Mouse (Mus musculus): ENCODE data around the gene Zmym6. TPM values are rescaled to one million over a fixed set of nuclear protein-coding genes. Genes with fewer than 3 reads are reported as not detected.
A peak's percentile ranks its signal among the peaks of the same experiment; 100 is the strongest.

Gene Zmym6
- total RNA-seq, 1 experiment: 18.1 TPM

- in situ Hi-C loops (cut with MboI; ENCODE audit: low sequenced_read_pairs in 2 of 2, unreplicated experiment in 2 of 2): no loop called here
- no peak for TF ChIP-seq HCFC1 (IDR thresholded peaks at IDR 0.05; ENCODE audit: borderline replicate concordance, insufficient read depth, low read length)
- TF ChIP-seq ZC3H11A (IDR thresholded peaks at IDR 0.05; ENCODE audit: borderline replicate concordance, low read depth, low read length): no peak
- no peak for TF ChIP-seq ZNF384 (IDR thresholded peaks at IDR 0.05; ENCODE audit: low read depth, low read length)
- TF ChIP-seq MAFK (IDR thresholded peaks at IDR 0.05; ENCODE audit: insufficient read depth, low read depth, low read length): no peak
- no peak for TF ChIP-seq CHD2 (IDR thresholded peaks at IDR 0.05; ENCODE audit: low read depth, low read length)
- DNase-seq (ENCODE audit: low read depth, low spot score): no peak
- Histone ChIP-seq H3K4me3 (ENCODE audit: insufficient read depth in 1 of 2, low read depth in 1 of 2, low read length in 2 of 2, poor library complexity in 1 of 2, severe bottlenecking in 1 of 2) (no peak overlapping the region), H3K36me3 (ENCODE audit: control insufficient read depth, insufficient read depth, low read length, poor library complexity, severe bottlenecking) (no peaks in the 10 kb centered on the region), H3K9me3 (ENCODE audit: control insufficient read depth, insufficient read depth, low read depth, low read length) (no peaks in the 10 kb centered on the region), H3K9ac (ENCODE audit: insufficient read depth, low read depth, low read length, poor library complexity, severe bottlenecking) (no peak overlapping the region), H3K4me1 (ENCODE audit: control insufficient read depth in 2 of 2, insufficient read depth in 2 of 2, low read length in 2 of 2, poor library complexity in 1 of 2) (no peaks in the 10 kb centered on the region; a peak in 1 of 4 replicates), H3K27ac (ENCODE audit: insufficient read depth, low read depth, low read length, poor library complexity, severe bottlenecking) (no peak overlapping the region)
These were observed 86.7 kb downstream of the Zmym6 start for GRCm38 (mm10) chr4:127163926-127164325.

DNA sequence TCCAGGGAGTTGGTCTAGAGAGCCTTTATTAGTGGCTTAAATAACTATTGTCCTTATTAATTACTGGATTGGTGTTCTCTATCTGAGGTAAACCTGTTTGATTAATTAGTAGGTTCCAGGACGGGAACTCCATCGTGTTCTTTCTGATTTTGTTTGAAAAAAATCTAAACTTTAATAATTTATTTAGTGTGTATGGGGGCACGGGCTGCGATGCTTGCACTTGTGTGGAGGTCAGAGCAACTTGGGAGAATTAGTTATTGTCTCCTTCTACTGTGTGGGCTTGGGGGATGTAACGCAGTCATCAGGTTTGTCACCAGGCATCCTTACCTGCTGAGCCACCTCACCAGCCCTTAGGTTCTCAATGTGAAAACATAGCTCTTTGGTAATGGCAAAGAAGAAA lies 89.9 kb downstream of the Zmym6 start:
- H3K4me3 ChIP-seq (ENCODE audit: insufficient read depth in 1 of 2, low read depth in 1 of 2, low read length in 2 of 2, poor library complexity in 1 of 2, severe bottlenecking in 1 of 2): no peak overlapping the region
- in situ Hi-C loops (cut with MboI; ENCODE audit: low sequenced_read_pairs in 2 of 2, unreplicated experiment in 2 of 2): no loop called here
- no peak overlapping the region for H3K9ac ChIP-seq (ENCODE audit: insufficient read depth, low read depth, low read length, poor library complexity, severe bottlenecking)

GRCm38 (mm10) chr4:127167731-127168130 lies 90.5 kb downstream of the Zmym6 start:
- TF ChIP-seq HCFC1 (IDR thresholded peaks at IDR 0.05; ENCODE audit: borderline replicate concordance, insufficient read depth, low read length) (no peak), ZC3H11A (IDR thresholded peaks at IDR 0.05; ENCODE audit: borderline replicate concordance, low read depth, low read length) (no peak), MAFK (IDR thresholded peaks at IDR 0.05; ENCODE audit: insufficient read depth, low read depth, low read length) (no peak), CHD2 (IDR thresholded peaks at IDR 0.05; ENCODE audit: low read depth, low read length) (no peak), ZNF384 (IDR thresholded peaks at IDR 0.05; ENCODE audit: low read depth, low read length) (no peak)
- H3K27ac ChIP-seq (ENCODE audit: insufficient read depth, low read depth, low read length, poor library complexity, severe bottlenecking): no peak overlapping the region
- in situ Hi-C loops (cut with MboI; ENCODE audit: low sequenced_read_pairs in 2 of 2, unreplicated experiment in 2 of 2): no loop called here
- peak overlapping the region; percentile 81 to 88 for H3K4me3 ChIP-seq (ENCODE audit: insufficient read depth in 1 of 2, low read depth in 1 of 2, low read length in 2 of 2, poor library complexity in 1 of 2, severe bottlenecking in 1 of 2)
- H3K36me3 ChIP-seq (ENCODE audit: control insufficient read depth, insufficient read depth, low read length, poor library complexity, severe bottlenecking): no peaks in the 10 kb centered on the region
- DNase-seq (ENCODE audit: low read depth, low spot score): no peak
- peaks cover 2 to 11% of the 10 kb centered on the region in 2 experiments; a peak in 3 of 4 replicates for H3K4me1 ChIP-seq (ENCODE audit: control insufficient read depth in 2 of 2, insufficient read depth in 2 of 2, low read length in 2 of 2, poor library complexity in 1 of 2)
- no peaks in the 10 kb centered on the region for H3K9me3 ChIP-seq (ENCODE audit: control insufficient read depth, insufficient read depth, low read depth, low read length)
- H3K9ac ChIP-seq (ENCODE audit: insufficient read depth, low read depth, low read length, poor library complexity, severe bottlenecking): peak overlapping the region; percentile 5; the same call in 1 of the 2 replicates

More for the DNA sequence above, 89.9 kb downstream of the Zmym6 start:
- DNase-seq (ENCODE audit: low read depth, low spot score): no peak
- no peaks in the 10 kb centered on the region for H3K36me3 ChIP-seq (ENCODE audit: control insufficient read depth, insufficient read depth, low read length, poor library complexity, severe bottlenecking)
- peaks cover 2 to 9% of the 10 kb centered on the region in 2 experiments; a peak in 2 of 4 replicates for H3K4me1 ChIP-seq (ENCODE audit: control insufficient read depth in 2 of 2, insufficient read depth in 2 of 2, low read length in 2 of 2, poor library complexity in 1 of 2)
- no peak overlapping the region for H3K27ac ChIP-seq (ENCODE audit: insufficient read depth, low read depth, low read length, poor library complexity, severe bottlenecking)
- no peak for TF ChIP-seq ZC3H11A (IDR thresholded peaks at IDR 0.05; ENCODE audit: borderline replicate concordance, low read depth, low read length)
- no peak for TF ChIP-seq ZNF384 (IDR thresholded peaks at IDR 0.05; ENCODE audit: low read depth, low read length)
- H3K9me3 ChIP-seq (ENCODE audit: control insufficient read depth, insufficient read depth, low read depth, low read length): no peaks in the 10 kb centered on the region

DNA sequence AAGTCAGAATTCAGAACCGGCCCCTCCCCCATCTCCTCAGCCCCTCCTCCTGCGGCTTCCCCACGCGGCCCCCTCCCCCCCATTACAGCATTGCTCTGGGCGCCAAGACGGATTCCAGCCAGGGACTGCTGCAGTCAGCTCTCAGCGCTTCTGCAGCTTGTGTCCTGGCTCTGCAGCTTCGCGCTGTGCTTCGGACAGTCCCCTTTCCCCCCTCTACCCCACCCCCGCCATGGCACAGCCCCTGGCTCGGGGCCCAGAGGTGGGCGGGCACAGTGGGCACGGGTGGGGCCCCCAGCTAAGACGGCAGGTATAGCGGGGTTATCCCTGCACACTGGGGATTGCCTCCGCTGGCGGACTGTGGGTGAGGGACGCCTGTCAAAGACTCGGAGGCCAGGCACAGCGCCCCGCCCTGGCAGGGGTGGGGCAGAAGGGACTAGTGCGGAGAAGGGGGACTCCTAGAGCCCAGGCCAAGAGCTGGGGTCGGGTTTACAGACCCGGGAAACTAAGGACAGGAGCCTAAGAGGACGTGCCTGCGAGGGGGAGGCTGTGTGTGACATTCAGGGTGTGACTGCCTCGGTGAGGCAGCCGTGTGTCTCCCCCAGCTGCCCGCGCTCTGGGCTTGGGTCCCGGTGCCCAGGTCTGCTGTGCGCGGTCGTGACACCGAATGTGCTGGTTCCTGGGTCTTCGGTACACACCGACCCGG lies 91.2 kb downstream of the Zmym6 start:
- peak; percentile 49 for DNase-seq (ENCODE audit: low read depth, low spot score)
- H3K4me1 ChIP-seq (ENCODE audit: control insufficient read depth in 2 of 2, insufficient read depth in 2 of 2, low read length in 2 of 2, poor library complexity in 1 of 2): peaks cover 2 to 15% of the 10 kb centered on the region in 2 experiments; a peak in 3 of 4 replicates
- peak overlapping the region; percentile 46; the same call in 1 of the 2 replicates for H3K9ac ChIP-seq (ENCODE audit: insufficient read depth, low read depth, low read length, poor library complexity, severe bottlenecking)
- peak overlapping the region; percentile 81 to 88 for H3K4me3 ChIP-seq (ENCODE audit: insufficient read depth in 1 of 2, low read depth in 1 of 2, low read length in 2 of 2, poor library complexity in 1 of 2, severe bottlenecking in 1 of 2)
- TF ChIP-seq HCFC1 (IDR thresholded peaks at IDR 0.05; ENCODE audit: borderline replicate concordance, insufficient read depth, low read length): no peak
- TF ChIP-seq ZNF384 (IDR thresholded peaks at IDR 0.05; ENCODE audit: low read depth, low read length): no peak
- TF ChIP-seq CHD2 (IDR thresholded peaks at IDR 0.05; ENCODE audit: low read depth, low read length): no peak
- no peak for TF ChIP-seq ZC3H11A (IDR thresholded peaks at IDR 0.05; ENCODE audit: borderline replicate concordance, low read depth, low read length)
- TF ChIP-seq MAFK (IDR thresholded peaks at IDR 0.05; ENCODE audit: insufficient read depth, low read depth, low read length): no peak
- in situ Hi-C loops (cut with MboI; ENCODE audit: low sequenced_read_pairs in 2 of 2, unreplicated experiment in 2 of 2): no loop called here
- no peaks in the 10 kb centered on the region for H3K36me3 ChIP-seq (ENCODE audit: control insufficient read depth, insufficient read depth, low read length, poor library complexity, severe bottlenecking)
- no peak overlapping the region for H3K27ac ChIP-seq (ENCODE audit: insufficient read depth, low read depth, low read length, poor library complexity, severe bottlenecking)
- no peaks in the 10 kb centered on the region for H3K9me3 ChIP-seq (ENCODE audit: control insufficient read depth, insufficient read depth, low read depth, low read length)
